Mouse (Mus musculus) stomach, postnatal 0 days (tissue): Measurements from ENCODE around the gene Aig1. TPM values are rescaled to one million over a fixed set of nuclear protein-coding genes. Genes with fewer than 3 reads are reported as not detected.

ENCODE experiments used
- ATAC-seq: fragments of 200-750 bp; cut with Nextera tagmentation; 2 replicates; pipeline ENCODE4 v1.8.0; 2017; ENCODE audit not compliant: low FRiP score, low TSS enrichment
- DNase-seq: peaks from one replicate; pipeline ENCODE4 v3.0.0-alpha.2; 2016; ENCODE audit warnings: low spot score
- H3K27ac ChIP-seq: fragments of 300-500 bp; sonication (generic); replicated peaks from 2 replicates; pipeline ENCODE4 v1.5.1; 2014; ENCODE audit warnings: mild to moderate bottlenecking, control low read depth
- H3K27me3 ChIP-seq: fragments of 300-500 bp; sonication (generic); 2 replicates; pipeline ENCODE4 v1.6.1; 2014; ENCODE audit warnings: low read length; ENCODE audit not compliant: control insufficient read depth, insufficient read depth
- H3K36me3 ChIP-seq: fragments of 300-500 bp; sonication (generic); 2 replicates; pipeline ENCODE4 v1.6.1; 2014; ENCODE audit warnings: low read length, mixed read lengths; ENCODE audit not compliant: control insufficient read depth, insufficient read depth
- H3K4me1 ChIP-seq: fragments of 300-500 bp; sonication (generic); replicated peaks from 2 replicates; pipeline ENCODE4 v1.6.1; 2014; ENCODE audit warnings: antibody characterized with exemption; ENCODE audit not compliant: control insufficient read depth, insufficient read depth
- H3K4me2 ChIP-seq: fragments of 300-500 bp; sonication (generic); replicated peaks from 2 replicates; pipeline ENCODE4 v1.6.1; 2014; ENCODE audit warnings: low read depth, mild to moderate bottlenecking, control low read depth, moderate library complexity
- H3K4me3 ChIP-seq: fragments of 300-500 bp; sonication (generic); 2 replicates; pipeline ENCODE4 v1.5.1; 2014; ENCODE audit warnings: low read depth, low read length, control low read depth
- H3K9ac ChIP-seq: fragments of 300-500 bp; sonication (generic); 2 replicates; pipeline ENCODE4 v1.6.1; 2014; ENCODE audit warnings: mild to moderate bottlenecking, low read length, control low read depth, mixed read lengths
- H3K9me3 ChIP-seq: fragments of 300-500 bp; sonication (generic); 2 replicates; pipeline ENCODE4 v1.6.1; 2016; ENCODE audit warnings: low read length; ENCODE audit not compliant: control insufficient read depth
- CTCF ChIP-seq: IDR thresholded peaks from 2 replicates; pipeline ENCODE4 v1.5.1; 2016; ENCODE audit warnings: antibody characterized with exemption, low read depth, mild to moderate bottlenecking, moderate library complexity
- EP300 ChIP-seq: optimal IDR thresholded peaks from 2 replicates; pipeline ENCODE3; 2016; ENCODE audit warnings: antibody characterized with exemption
- WGBS: fragments of 180-500 bp; shearing (Covaris S2); extraction: QIAGEN DNeasy Blood & Tissue Kit; methylation state at CpG from one replicate; pipeline ENCODE4 v1.1.7; 2014; 5-methylcytosine and 5-hydroxymethylcytosine counted together
- polyA plus RNA-seq: library from polyadenylated mRNA; unstranded; fragments of >200 nt; fragmentation: Nextera tagmentation; extraction: Ambion mirVana; gene quantifications from 2 replicates; pipeline ENCODE4 v1.2.1, GENCODE M21; 2015

Aig1 gene
- polyA plus RNA-seq, 1 experiment from 2014 or later, result 33.3 TPM

DNA sequence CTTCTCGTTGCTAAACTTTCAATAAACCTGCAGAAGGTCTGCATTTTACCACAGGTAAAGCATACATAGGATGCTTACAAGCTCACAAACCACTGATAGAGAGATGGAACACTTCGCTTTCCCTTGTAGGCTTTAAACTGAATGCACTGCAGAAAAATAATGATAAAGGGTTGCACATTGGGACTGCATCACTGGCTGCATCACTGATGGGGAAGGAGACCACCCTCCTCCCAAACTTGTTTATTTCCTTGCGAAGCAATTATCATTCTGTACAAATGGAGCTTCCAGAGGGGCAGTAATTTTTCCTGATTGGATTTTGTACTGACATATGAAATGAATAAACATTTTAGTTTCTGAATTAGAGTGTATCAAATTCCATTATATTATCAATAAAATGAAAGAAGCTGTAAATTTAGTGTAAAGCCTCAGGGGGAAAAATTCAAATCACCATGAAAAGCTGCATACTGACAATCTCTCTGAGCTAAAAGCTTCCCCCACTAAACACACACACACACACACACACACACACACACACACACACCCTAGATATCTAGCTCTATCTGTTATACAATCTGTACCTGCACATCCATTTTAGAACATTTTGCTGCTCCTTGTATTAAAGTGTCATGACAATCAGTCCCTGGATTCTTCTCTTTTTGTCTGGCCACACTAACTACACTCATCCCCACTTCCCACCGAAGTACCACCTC is 138.6 kb downstream of the Aig1 start:
- TF ChIP-seq CTCF (no peak), EP300 (no peak)
- DNase-seq (no peak), ATAC-seq (no peak)
- no peak overlapping the region for H3K4me2 ChIP-seq
- H3K4me1 ChIP-seq, result no peaks in the 10 kb centered on the region
- no peaks in the 10 kb centered on the region for H3K27me3 ChIP-seq
- no peaks in the 10 kb centered on the region for H3K36me3 ChIP-seq
- H3K9me3 ChIP-seq, result no peaks in the 10 kb centered on the region
- no peak overlapping the region for H3K9ac ChIP-seq
- no peak overlapping the region for H3K4me3 ChIP-seq
- no peak overlapping the region for H3K27ac ChIP-seq
- WGBS, result 90% methylated on average over 4 of the region's 4 CpGs

GRCm38 (mm10) chr10:13727676-13728075 is 141.1 kb downstream of the Aig1 start:
- TF ChIP-seq CTCF (no peak), EP300 (no peak)
- DNase-seq (no peak), ATAC-seq (no peak)
- Histone ChIP-seq H3K36me3 (no peaks in the 10 kb centered on the region), H3K27ac (no peak overlapping the region), H3K4me3 (no peak overlapping the region), H3K9ac (no peak overlapping the region), H3K9me3 (no peaks in the 10 kb centered on the region), H3K27me3 (no peaks in the 10 kb centered on the region), H3K4me1 (no peaks in the 10 kb centered on the region), H3K4me2 (no peak overlapping the region)
- 56% methylated on average over 6 of the region's 6 CpGs for WGBS

DNA sequence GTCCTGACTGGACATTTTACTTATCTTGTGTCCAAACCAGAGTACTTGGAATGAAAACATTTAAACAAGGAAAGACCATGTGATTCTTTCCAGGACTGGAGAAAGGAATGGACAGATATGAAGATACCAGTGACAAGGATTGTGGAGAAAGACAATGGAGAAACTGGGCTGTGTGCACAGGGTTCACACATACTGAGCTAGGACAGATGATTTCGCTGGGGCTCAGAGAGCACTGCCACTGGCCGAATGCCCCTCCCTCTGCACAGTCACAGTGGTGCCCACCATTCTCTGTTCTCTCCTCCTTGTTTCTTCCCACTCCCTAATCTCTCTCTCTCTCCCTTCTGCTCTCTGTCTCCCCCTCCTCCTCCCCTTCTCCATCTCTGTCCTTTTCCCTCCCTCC is 142.6 kb downstream of the Aig1 start:
- Histone ChIP-seq H3K4me1 (no peaks in the 10 kb centered on the region), H3K4me2 (no peak overlapping the region), H3K27ac (no peak overlapping the region), H3K4me3 (no peak overlapping the region), H3K27me3 (no peaks in the 10 kb centered on the region), H3K9me3 (no peaks in the 10 kb centered on the region), H3K36me3 (no peaks in the 10 kb centered on the region), H3K9ac (no peak overlapping the region)
- DNase-seq (no peak), ATAC-seq (no peak)
- TF ChIP-seq EP300 (no peak), CTCF (no peak)
- WGBS, result 89% methylated on average over 2 of the region's 2 CpGs

DNA sequence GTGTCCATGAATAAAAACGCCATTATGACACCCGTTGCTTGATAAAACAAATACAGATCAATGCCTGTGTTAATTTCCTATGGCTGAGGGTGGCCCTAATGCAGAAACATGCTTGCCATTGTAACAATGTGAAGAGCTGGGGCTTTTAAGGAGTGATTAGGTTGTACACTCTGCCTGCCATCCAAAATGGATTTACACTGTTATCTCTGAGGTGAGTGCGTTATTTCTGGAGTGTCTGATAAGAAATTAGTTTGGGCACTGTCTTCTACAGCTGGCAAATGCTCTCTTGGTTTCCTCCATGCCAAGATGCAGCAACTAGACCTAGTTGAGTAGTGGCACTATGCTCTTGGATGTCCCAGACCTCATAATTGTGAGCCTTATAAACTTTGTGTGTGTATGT is 143.5 kb downstream of the Aig1 start:
- Histone ChIP-seq H3K9ac (no peak overlapping the region), H3K36me3 (no peaks in the 10 kb centered on the region), H3K27me3 (no peaks in the 10 kb centered on the region), H3K27ac (no peak overlapping the region), H3K4me1 (no peaks in the 10 kb centered on the region), H3K4me3 (no peak overlapping the region), H3K9me3 (no peaks in the 10 kb centered on the region), H3K4me2 (no peak overlapping the region)
- TF ChIP-seq EP300, result no peak
- TF ChIP-seq CTCF, result no peak
- DNase-seq, result no peak
- 78% methylated on average over 3 of the region's 3 CpGs for WGBS
- no peak for ATAC-seq

GRCm38 (mm10) chr10:13716132-13716531 is 152.6 kb downstream of the Aig1 start:
- Histone ChIP-seq H3K4me3 (no peak overlapping the region), H3K9me3 (no peaks in the 10 kb centered on the region), H3K9ac (no peak overlapping the region), H3K4me1 (no peaks in the 10 kb centered on the region; the same call in 1 of the 2 replicates), H3K4me2 (no peak overlapping the region), H3K36me3 (no peaks in the 10 kb centered on the region), H3K27ac (no peak overlapping the region), H3K27me3 (no peaks in the 10 kb centered on the region)
- DNase-seq (peak; percentile 38), ATAC-seq (peak; percentile 59; the same call in 1 of the 2 replicates)
- WGBS, result 37% methylated on average over 2 of the region's 2 CpGs
- TF ChIP-seq CTCF (no peak), EP300 (no peak)

- no peaks in the 10 kb centered on the region for H3K9me3 ChIP-seq
- peak; percentile 20 for DNase-seq
- TF ChIP-seq EP300 (no peak), CTCF (no peak)
- no peak overlapping the region for H3K4me2 ChIP-seq
- 0 out of 2 replicates have a peak, but pooled peaks have one; percentile 68 for ATAC-seq
- H3K4me3 ChIP-seq, result no peak overlapping the region
- no peaks in the 10 kb centered on the region for H3K27me3 ChIP-seq
- H3K4me1 ChIP-seq, result no peaks in the 10 kb centered on the region; the same call in 1 of the 2 replicates
- no peak overlapping the region for H3K9ac ChIP-seq
- no peak overlapping the region for H3K27ac ChIP-seq
- no peaks in the 10 kb centered on the region for H3K36me3 ChIP-seq
- 90% methylated on average over 6 of the region's 6 CpGs for WGBS
These were observed 153.2 kb downstream of the Aig1 start for GRCm38 (mm10) chr10:13715584-13715983.
